Mouse (Mus musculus): ENCODE results near the gene Fam78b.
A peak's percentile ranks its signal among the peaks of the same experiment; 100 is the strongest.

The Fam78b gene

GRCm38 (mm10) chr1:167032046-167032648, 30.9 kb downstream of the Fam78b start:
- DNase-seq = peak; percentile 49 to 62

- no peak for DNase-seq
These were observed 33.2 kb downstream of the Fam78b start for GRCm38 (mm10) chr1:167034435-167034834.

GRCm38 (mm10) chr1:167042558-167042957, 41.3 kb downstream of the Fam78b start:
- DNase-seq = no peak

- DNase-seq = no peak
These were observed 45.1 kb downstream of the Fam78b start for GRCm38 (mm10) chr1:167046169-167046927.

GRCm38 (mm10) chr1:167050859-167051258, 49.6 kb downstream of the Fam78b start:
- no peak for DNase-seq

GRCm38 (mm10) chr1:167054029-167054428, 52.8 kb downstream of the Fam78b start:
- no peak for DNase-seq

- no peak for DNase-seq
These were observed 56.3 kb downstream of the Fam78b start for GRCm38 (mm10) chr1:167057543-167057942.

GRCm38 (mm10) chr1:167059550-167060285, 58.5 kb downstream of the Fam78b start:
- no peak for DNase-seq

GRCm38 (mm10) chr1:167063971-167064370, 62.8 kb downstream of the Fam78b start:
- peak; percentile 45 to 50 for DNase-seq

- no peak for DNase-seq
These were observed 64.3 kb downstream of the Fam78b start for GRCm38 (mm10) chr1:167065541-167065940.

GRCm38 (mm10) chr1:167065986-167066385, 64.8 kb downstream of the Fam78b start:
- no peak for DNase-seq

GRCm38 (mm10) chr1:167066933-167067341, 65.7 kb downstream of the Fam78b start:
- DNase-seq = peak; percentile 81 to 87

GRCm38 (mm10) chr1:167069741-167070140, 68.5 kb downstream of the Fam78b start:
- peak; percentile 50 to 56 for DNase-seq

GRCm38 (mm10) chr1:167070306-167070705, 69.1 kb downstream of the Fam78b start:
- peak; percentile 57 to 59 for DNase-seq

GRCm38 (mm10) chr1:167075726-167076125, 74.5 kb downstream of the Fam78b start:
- peak; percentile 33 to 40 for DNase-seq

GRCm38 (mm10) chr1:167079476-167079875, 78.3 kb downstream of the Fam78b start:
- DNase-seq = peak in 1 of 2 experiments; percentile 26

- no peak for DNase-seq
These were observed 80.7 kb downstream of the Fam78b start for GRCm38 (mm10) chr1:167081946-167082345.

GRCm38 (mm10) chr1:167082506-167083100, 81.4 kb downstream of the Fam78b start:
- peak in 1 of 2 experiments; percentile 24 for DNase-seq

- no peak for DNase-seq
These were observed 82.0 kb downstream of the Fam78b start for GRCm38 (mm10) chr1:167083181-167083580.

GRCm38 (mm10) chr1:167084330-167084729, 83.1 kb downstream of the Fam78b start:
- peak; percentile 38 to 42 for DNase-seq

- no peak for DNase-seq
These were observed 84.2 kb downstream of the Fam78b start for GRCm38 (mm10) chr1:167085461-167085860.

- no peak for DNase-seq
These were observed 89.2 kb downstream of the Fam78b start for GRCm38 (mm10) chr1:167090466-167090865.

GRCm38 (mm10) chr1:167093551-167093950, 92.3 kb downstream of the Fam78b start:
- no peak for DNase-seq
